Mouse (Mus musculus): ENCODE results near the gene Vmn1r174. TPM values are rescaled to one million over a fixed set of nuclear protein-coding genes. Genes with fewer than 3 reads are reported as not detected.
A peak's percentile ranks its signal among the peaks of the same experiment; 100 is the strongest.
"Not testable (repeated sequence)": the region's sequence is repeated elsewhere in the genome, so short reads cannot be mapped to it uniquely, and the experiment has no call there.

Gene Vmn1r174
- not detected in 2 replicates for total RNA-seq (2012; rRNA removed)

- H3K9ac ChIP-seq (ENCODE audit: insufficient read depth, low read depth, low read length, poor library complexity, severe bottlenecking); DNase-seq (ENCODE audit: low read depth, low spot score); H3K9me3 ChIP-seq (ENCODE audit: control insufficient read depth, insufficient read depth, low read depth, low read length); H3K4me3 ChIP-seq (ENCODE audit: insufficient read depth in 1 of 2, low read depth in 1 of 2, low read length in 2 of 2, poor library complexity in 1 of 2, severe bottlenecking in 1 of 2); H3K27ac ChIP-seq (ENCODE audit: insufficient read depth, low read depth, low read length, poor library complexity, severe bottlenecking); in situ Hi-C loops (cut with MboI; ENCODE audit: low sequenced_read_pairs in 2 of 2, unreplicated experiment in 2 of 2); H3K36me3 ChIP-seq (ENCODE audit: control insufficient read depth, insufficient read depth, low read length, poor library complexity, severe bottlenecking); H3K4me1 ChIP-seq (ENCODE audit: control insufficient read depth in 2 of 2, insufficient read depth in 2 of 2, low read length in 2 of 2, poor library complexity in 1 of 2): not testable (repeated sequence)
These were observed at the start of gene Vmn1r174 for GRCm38 (mm10) chr7:23751970-23752369. TSS of gene Vmn1r174 (plus strand) at chr7:23752270.

- H3K9me3 ChIP-seq (ENCODE audit: control insufficient read depth, insufficient read depth, low read depth, low read length) = no peaks in the 10 kb centered on the region
These were observed 32.5 kb downstream of the Vmn1r174 start for GRCm38 (mm10) chr7:23784526-23784925.

GRCm38 (mm10) chr7:23810543-23810942 is 58.5 kb downstream of the Vmn1r174 start, which contains the start of gene Vmn1r175:
TSS of gene Vmn1r175 (minus strand) at chr7:23810643.
- H3K4me1 ChIP-seq (ENCODE audit: control insufficient read depth in 2 of 2, insufficient read depth in 2 of 2, low read length in 2 of 2, poor library complexity in 1 of 2); H3K36me3 ChIP-seq (ENCODE audit: control insufficient read depth, insufficient read depth, low read length, poor library complexity, severe bottlenecking); H3K4me3 ChIP-seq (ENCODE audit: insufficient read depth in 1 of 2, low read depth in 1 of 2, low read length in 2 of 2, poor library complexity in 1 of 2, severe bottlenecking in 1 of 2); H3K9me3 ChIP-seq (ENCODE audit: control insufficient read depth, insufficient read depth, low read depth, low read length); H3K27ac ChIP-seq (ENCODE audit: insufficient read depth, low read depth, low read length, poor library complexity, severe bottlenecking); H3K9ac ChIP-seq (ENCODE audit: insufficient read depth, low read depth, low read length, poor library complexity, severe bottlenecking); DNase-seq (ENCODE audit: low read depth, low spot score): not testable (repeated sequence)
- in situ Hi-C loops (cut with MboI; ENCODE audit: low sequenced_read_pairs in 2 of 2, unreplicated experiment in 2 of 2) = loop anchor here (10.0 to 25.0 kb wide), 2 partner anchors 223 to 226 kb away; partner anchors contain the start of gene Vmn1r169 (in 1 of the 2)

More at GRCm38 (mm10) chr7:23784526-23784925, 32.5 kb downstream of the Vmn1r174 start:
- in situ Hi-C loops (cut with MboI; ENCODE audit: low sequenced_read_pairs in 2 of 2, unreplicated experiment in 2 of 2) = loop anchor here in 1 of 2 experiments (10.0 kb wide), 1 partner anchor 370 kb away; no protein-coding TSS in a partner anchor
- peak; percentile 55 for DNase-seq (ENCODE audit: low read depth, low spot score)
- H3K4me3 ChIP-seq (ENCODE audit: insufficient read depth in 1 of 2, low read depth in 1 of 2, low read length in 2 of 2, poor library complexity in 1 of 2, severe bottlenecking in 1 of 2) = no peak overlapping the region
- no peaks in the 10 kb centered on the region for H3K36me3 ChIP-seq (ENCODE audit: control insufficient read depth, insufficient read depth, low read length, poor library complexity, severe bottlenecking)
- H3K9ac ChIP-seq (ENCODE audit: insufficient read depth, low read depth, low read length, poor library complexity, severe bottlenecking) = no peak overlapping the region
- no peaks in the 10 kb centered on the region for H3K4me1 ChIP-seq (ENCODE audit: control insufficient read depth in 2 of 2, insufficient read depth in 2 of 2, low read length in 2 of 2, poor library complexity in 1 of 2)
- TF ChIP-seq MAFK (IDR thresholded peaks at IDR 0.05; ENCODE audit: insufficient read depth, low read depth, low read length) = no peak
- TF ChIP-seq ZC3H11A (IDR thresholded peaks at IDR 0.05; ENCODE audit: borderline replicate concordance, low read depth, low read length) = no peak
- TF ChIP-seq CHD2 (IDR thresholded peaks at IDR 0.05; ENCODE audit: low read depth, low read length) = no peak
- no peak for TF ChIP-seq ZNF384 (IDR thresholded peaks at IDR 0.05; ENCODE audit: low read depth, low read length)
- TF ChIP-seq HCFC1 (IDR thresholded peaks at IDR 0.05; ENCODE audit: borderline replicate concordance, insufficient read depth, low read length) = no peak
- no peak overlapping the region for H3K27ac ChIP-seq (ENCODE audit: insufficient read depth, low read depth, low read length, poor library complexity, severe bottlenecking)

Other genes starting within 250 kb of the Vmn1r174 start
- not detected in 2 replicates for gene Vmn1r167, start 245.1 kb upstream of the Vmn1r174 start, total RNA-seq (2012; rRNA removed)
- gene Vmn1r168, start 212.5 kb upstream of the Vmn1r174 start, total RNA-seq (2012; rRNA removed) = not detected in 2 replicates
- gene Vmn1r169, start 176.7 kb upstream of the Vmn1r174 start, total RNA-seq (2012; rRNA removed) = not detected in 2 replicates
- not detected in 2 replicates for gene Vmn1r170, start 146.1 kb upstream of the Vmn1r174 start, total RNA-seq (2012; rRNA removed)
- gene Vmn1r171, start 121.5 kb upstream of the Vmn1r174 start, total RNA-seq (2012; rRNA removed) = not detected in 2 replicates
- gene Vmn1r172, start 94.0 kb upstream of the Vmn1r174 start, total RNA-seq (2012; rRNA removed) = not detected in 2 replicates
- gene Vmn1r173, start 51.6 kb upstream of the Vmn1r174 start, total RNA-seq (2012; rRNA removed) = not detected in 2 replicates
- not detected in 2 replicates for gene Vmn1r175, start 58.4 kb downstream of the Vmn1r174 start, total RNA-seq (2012; rRNA removed)
- gene Vmn1r176, start 85.1 kb downstream of the Vmn1r174 start, total RNA-seq (2012; rRNA removed) = not detected in 2 replicates
- not detected in 2 replicates for gene Vmn1r177, start 114.2 kb downstream of the Vmn1r174 start, total RNA-seq (2012; rRNA removed)
- gene Vmn1r178, start 139.7 kb downstream of the Vmn1r174 start, total RNA-seq (2012; rRNA removed) = not detected in 2 replicates
- not detected in 2 replicates for gene Vmn1r179, start 174.7 kb downstream of the Vmn1r174 start, total RNA-seq (2012; rRNA removed)
- not detected in 2 replicates for gene Vmn1r180, start 198.4 kb downstream of the Vmn1r174 start, total RNA-seq (2012; rRNA removed)
- gene Vmn1r181, start 222.3 kb downstream of the Vmn1r174 start, total RNA-seq (2012; rRNA removed) = not detected in 2 replicates
- not detected in 2 replicates for gene V1rd19, start 249.4 kb downstream of the Vmn1r174 start, total RNA-seq (2012; rRNA removed)